Mouse (Mus musculus) CH12.LX (cell line): ENCODE measurements around the gene 2810408A11Rik.

Experiments used
- CHD2 ChIP-seq: IDR thresholded peaks from 2 replicates; pipeline ENCODE4 v1.6.1; 2011; ENCODE audit warnings: low read length, improper control_type of control experiment
- CTCF ChIP-seq, 2 experiments: IDR thresholded peaks in 1 of 2; conservative IDR thresholded peaks in 1 of 2; 2 replicates each; pipeline ENCODE4 v1.5.1; 2011 to 2012; ENCODE audit warnings: low read depth in 2 of 2, low read length in 2 of 2, improper control_type of control experiment in 1 of 2, inconsistent platforms in 1 of 2, mild to moderate bottlenecking in 1 of 2, moderate library complexity in 1 of 2
- MAFK ChIP-seq: IDR thresholded peaks from 2 replicates; pipeline ENCODE4 v1.6.1; 2011; ENCODE audit warnings: low read length, improper control_type of control experiment; ENCODE audit not compliant: insufficient replicate concordance
- MEF2A ChIP-seq: IDR thresholded peaks from 2 replicates; pipeline ENCODE4 v1.6.1; 2014; ENCODE audit warnings: low read depth, mild to moderate bottlenecking, inconsistent platforms, low read length, improper control_type of control experiment, borderline replicate concordance
- MXI1 ChIP-seq: IDR thresholded peaks from 2 replicates; pipeline ENCODE4 v1.6.1; 2011; ENCODE audit warnings: mild to moderate bottlenecking, low read depth, low read length, improper control_type of control experiment
- NRF1 ChIP-seq: IDR thresholded peaks from 2 replicates; pipeline ENCODE4 v1.6.1; 2014; ENCODE audit warnings: low read depth, mild to moderate bottlenecking, inconsistent platforms, low read length, improper control_type of control experiment, moderate library complexity
- POLR2A ChIP-seq: IDR thresholded peaks from 2 replicates; pipeline ENCODE4 v1.6.1; 2011; ENCODE audit warnings: low read depth, mild to moderate bottlenecking, improper control_type of control experiment, low read length
- POLR2AphosphoS2 ChIP-seq: IDR thresholded peaks from 2 replicates; pipeline ENCODE4 v1.6.1; 2011; ENCODE audit warnings: low read depth, low read length, improper control_type of control experiment
- RAD21 ChIP-seq: IDR thresholded peaks from 2 replicates; pipeline ENCODE4 v1.6.1; 2011; ENCODE audit warnings: low read depth, mild to moderate bottlenecking, low read length, improper control_type of control experiment, moderate library complexity
- SMC3 ChIP-seq: IDR thresholded peaks from 2 replicates; pipeline ENCODE4 v1.6.1; 2011; ENCODE audit warnings: low read depth, low read length, improper control_type of control experiment
- TCF12 ChIP-seq: IDR thresholded peaks from 2 replicates; pipeline ENCODE4 v1.6.1; 2014; ENCODE audit warnings: low read depth, mild to moderate bottlenecking, inconsistent platforms, low read length, improper control_type of control experiment
- USF1 ChIP-seq: IDR thresholded peaks from 2 replicates; pipeline ENCODE4 v1.6.1; 2014; ENCODE audit warnings: low read depth, mild to moderate bottlenecking, inconsistent platforms, low read length, improper control_type of control experiment

DNA sequence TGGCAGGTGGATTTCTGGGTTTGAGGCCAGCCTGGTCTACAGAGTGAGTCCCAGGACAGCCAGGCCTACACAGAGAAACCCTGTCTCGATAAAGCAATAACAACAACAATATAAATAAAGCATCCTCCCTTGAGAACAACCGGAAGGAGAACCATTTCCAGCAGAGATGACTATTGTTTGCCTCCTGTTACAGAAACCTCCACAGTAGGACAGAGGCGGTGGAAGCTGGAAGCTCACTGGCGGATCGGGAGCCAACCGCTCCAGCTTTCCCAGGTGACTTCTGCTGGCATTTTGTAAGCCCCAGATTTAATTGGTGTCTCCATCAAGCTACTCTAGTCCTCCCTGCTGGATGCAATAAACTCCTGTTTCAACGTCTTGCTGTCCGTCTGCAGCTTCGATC lies 35.2 kb downstream of the 2810408A11Rik start:
- no peak for TF ChIP-seq RAD21
- no peak for TF ChIP-seq NRF1
- TF ChIP-seq MXI1 = no peak
- no peak for TF ChIP-seq USF1
- no peak for TF ChIP-seq CTCF (conservative IDR thresholded peaks at IDR 0.05 in 1 of 2, IDR thresholded peaks at IDR 0.05 in 1 of 2; ENCODE audit: low read depth in 2 of 2, low read length in 2 of 2)
- no peak for TF ChIP-seq POLR2A
- TF ChIP-seq TCF12 = no peak
- no peak for TF ChIP-seq POLR2AphosphoS2
- no peak for TF ChIP-seq MEF2A
- TF ChIP-seq SMC3 = no peak
- no peak for TF ChIP-seq CHD2
- TF ChIP-seq MAFK = no peak
